Mouse (Mus musculus): Measurements from ENCODE around the gene Mier1. TPM values are rescaled to one million over a fixed set of nuclear protein-coding genes. Genes with fewer than 3 reads are reported as not detected.

Gene Mier1
- 9.7 and 13.8 TPM in 2 replicates for polyA plus RNA-seq (2012; rRNA removed)
- 20.5 and 21.8 TPM in 2 replicates for polyA plus RNA-seq (2014; fragmentation: Nextera tagmentation; extraction: Ambion mirVana)

GRCm38 (mm10) chr4:103114184-103115111 is at the start of gene Mier1, which contains the start of gene Wdr78:
Mier1 (plus strand) TSS chr4:103114390.
Wdr78 (minus strand) TSS chr4:103114555.
- Histone ChIP-seq H3K4me2 (ENCODE audit: low read depth) (peak within 1 kb of the TSS; percentile 90), H3K27me3 (ENCODE audit: control insufficient read depth, insufficient read depth, low read length) (no peaks in the 10 kb centered on the region), H3K9me3 (ENCODE audit: control insufficient read depth, low read length) (no peaks in the 10 kb centered on the region), H3K4me3 (ENCODE audit: insufficient read depth in 1 of 2, low read depth in 2 of 2, low read length in 2 of 2) (peak within 1 kb of the TSS; percentile 78 to 97), H3K4me1 (replicated peaks; ENCODE audit: control insufficient read depth in 2 of 2, insufficient read depth in 2 of 2, low read length in 1 of 2) (peaks cover 14 to 16% of the 10 kb centered on the region in 2 experiments; a peak in 3 of 4 replicates), H3K9ac (replicated peaks) (peak within 1 kb of the TSS; percentile 85), H3K27ac (peak within 1 kb of the TSS; percentile 93), H3K36me3 (replicated peaks; ENCODE audit: control insufficient read depth, insufficient read depth, low read depth) (no peaks in the 10 kb centered on the region)
- DNase-seq (ENCODE audit: low read depth in 3 of 3, low spot score in 3 of 3), result peak; percentile 89 to 91 (median 91)
- peak; percentile 96 for ATAC-seq (ENCODE audit: insufficient read depth)
- TF ChIP-seq EP300 (IDR thresholded peaks at IDR 0.05; ENCODE audit: low read depth) (no peak), CTCF (IDR thresholded peaks at IDR 0.05; ENCODE audit: low read depth) (no peak)
- WGBS (ENCODE audit: insufficient replicate concordance), result under 1% methylated on average over 81 of the region's 90 CpGs

- 53% methylated on average over 2 of the region's 2 CpGs for whole genome bisulfite sequencing (ENCODE audit: insufficient replicate concordance)
- Histone ChIP-seq H3K36me3 (replicated peaks; ENCODE audit: control insufficient read depth, insufficient read depth, low read depth) (no peaks in the 10 kb centered on the region), H3K27me3 (ENCODE audit: control insufficient read depth, insufficient read depth, low read length) (no peaks in the 10 kb centered on the region)
Measured at GRCm38 (mm10) chr4:103064421-103064820, 49.8 kb upstream of the Mier1 start.

GRCm38 (mm10) chr4:103064976-103065375 is 49.2 kb upstream of the Mier1 start:
- TF ChIP-seq EP300 (IDR thresholded peaks at IDR 0.05; ENCODE audit: low read depth) (no peak), CTCF (IDR thresholded peaks at IDR 0.05; ENCODE audit: low read depth) (no peak)
- DNase-seq (ENCODE audit: low read depth in 3 of 3, low spot score in 3 of 3) (no peak), ATAC-seq (ENCODE audit: insufficient read depth) (no peak)
- Histone ChIP-seq H3K9ac (replicated peaks) (no peak overlapping the region), H3K4me3 (ENCODE audit: insufficient read depth in 1 of 2, low read depth in 2 of 2, low read length in 2 of 2) (no peak overlapping the region), H3K4me1 (replicated peaks; ENCODE audit: control insufficient read depth in 2 of 2, insufficient read depth in 2 of 2, low read length in 1 of 2) (no peaks in the 10 kb centered on the region), H3K36me3 (replicated peaks; ENCODE audit: control insufficient read depth, insufficient read depth, low read depth) (no peaks in the 10 kb centered on the region), H3K27ac (no peak overlapping the region), H3K9me3 (ENCODE audit: control insufficient read depth, low read length) (no peaks in the 10 kb centered on the region), H3K27me3 (ENCODE audit: control insufficient read depth, insufficient read depth, low read length) (no peaks in the 10 kb centered on the region), H3K4me2 (ENCODE audit: low read depth) (no peak overlapping the region)
- 35% methylated on average over 5 of the region's 5 CpGs for WGBS (ENCODE audit: insufficient replicate concordance)

More at GRCm38 (mm10) chr4:103064421-103064820, 49.8 kb upstream of the Mier1 start:
- ATAC-seq (ENCODE audit: insufficient read depth) (no peak), DNase-seq (ENCODE audit: low read depth in 3 of 3, low spot score in 3 of 3) (no peak)
- TF ChIP-seq EP300 (IDR thresholded peaks at IDR 0.05; ENCODE audit: low read depth) (no peak), CTCF (IDR thresholded peaks at IDR 0.05; ENCODE audit: low read depth) (no peak)
- Histone ChIP-seq H3K9me3 (ENCODE audit: control insufficient read depth, low read length) (no peaks in the 10 kb centered on the region), H3K4me3 (ENCODE audit: insufficient read depth in 1 of 2, low read depth in 2 of 2, low read length in 2 of 2) (no peak overlapping the region), H3K4me1 (replicated peaks; ENCODE audit: control insufficient read depth in 2 of 2, insufficient read depth in 2 of 2, low read length in 1 of 2) (no peaks in the 10 kb centered on the region), H3K9ac (replicated peaks) (no peak overlapping the region), H3K4me2 (ENCODE audit: low read depth) (no peak overlapping the region), H3K27ac (no peak overlapping the region)

GRCm38 (mm10) chr4:103067906-103068655 is 46.1 kb upstream of the Mier1 start:
- Histone ChIP-seq H3K36me3 (replicated peaks; ENCODE audit: control insufficient read depth, insufficient read depth, low read depth) (no peaks in the 10 kb centered on the region), H3K4me1 (replicated peaks; ENCODE audit: control insufficient read depth in 2 of 2, insufficient read depth in 2 of 2, low read length in 1 of 2) (no peaks in the 10 kb centered on the region), H3K4me2 (ENCODE audit: low read depth) (no peak overlapping the region), H3K27ac (no peak overlapping the region), H3K4me3 (ENCODE audit: insufficient read depth in 1 of 2, low read depth in 2 of 2, low read length in 2 of 2) (no peak overlapping the region), H3K27me3 (ENCODE audit: control insufficient read depth, insufficient read depth, low read length) (no peaks in the 10 kb centered on the region), H3K9ac (replicated peaks) (no peak overlapping the region), H3K9me3 (ENCODE audit: control insufficient read depth, low read length) (no peaks in the 10 kb centered on the region)
- ATAC-seq (ENCODE audit: insufficient read depth) (no peak), DNase-seq (ENCODE audit: low read depth in 3 of 3, low spot score in 3 of 3) (no peak)
- no peak for TF ChIP-seq CTCF (IDR thresholded peaks at IDR 0.05; ENCODE audit: low read depth)
- TF ChIP-seq EP300 (IDR thresholded peaks at IDR 0.05; ENCODE audit: low read depth), result no peak
- WGBS (ENCODE audit: insufficient replicate concordance), result 78% methylated on average over 6 of the region's 6 CpGs
